Mouse (Mus musculus): ENCODE measurements around the gene Pcnx2.

Pcnx2 gene

GRCm38 (mm10) chr8:125704434-125704833 is 193.7 kb downstream of the Pcnx2 start:
- no peak for DNase-seq

- DNase-seq: no peak
Measured at GRCm38 (mm10) chr8:125702868-125703473, 195.1 kb downstream of the Pcnx2 start.

Measured in cerebellum, postnatal 14 days (tissue).